Mouse (Mus musculus): ENCODE data around the gene Cbfa2t3.

DNA sequence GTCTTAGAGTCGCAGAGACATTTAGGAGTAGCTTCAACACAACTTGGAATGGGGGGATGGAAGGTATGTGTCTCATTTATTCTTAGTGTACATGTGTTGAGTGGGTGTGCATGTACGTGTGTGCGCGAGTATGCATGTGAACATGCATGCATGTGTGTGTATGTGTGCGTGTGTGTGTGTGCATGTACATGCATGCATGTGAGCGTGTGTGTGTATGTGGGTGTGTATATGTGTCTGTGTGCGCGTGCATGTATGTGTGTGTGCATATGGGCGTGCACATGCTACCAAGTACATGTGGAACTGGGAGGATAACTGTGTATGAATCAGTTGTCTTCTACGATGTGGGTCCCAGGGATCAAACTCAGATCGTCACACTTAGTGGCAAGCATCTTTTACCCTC, 37.7 kb upstream of the Cbfa2t3 start:
- TF ChIP-seq CTCF (IDR thresholded peaks at IDR 0.05; ENCODE audit: insufficient read depth, low read depth, low read length) = no peak
- TF ChIP-seq POLR2A (IDR thresholded peaks at IDR 0.05; ENCODE audit: insufficient read depth, low read depth, low read length) = no peak
